Mouse (Mus musculus): ENCODE measurements around the gene Lag3. TPM values are rescaled to one million over a fixed set of nuclear protein-coding genes. Genes with fewer than 3 reads are reported as not detected.

Lag3 gene
- polyA plus RNA-seq, 2 experiments: 2.3 to 2.6 TPM

DNA sequence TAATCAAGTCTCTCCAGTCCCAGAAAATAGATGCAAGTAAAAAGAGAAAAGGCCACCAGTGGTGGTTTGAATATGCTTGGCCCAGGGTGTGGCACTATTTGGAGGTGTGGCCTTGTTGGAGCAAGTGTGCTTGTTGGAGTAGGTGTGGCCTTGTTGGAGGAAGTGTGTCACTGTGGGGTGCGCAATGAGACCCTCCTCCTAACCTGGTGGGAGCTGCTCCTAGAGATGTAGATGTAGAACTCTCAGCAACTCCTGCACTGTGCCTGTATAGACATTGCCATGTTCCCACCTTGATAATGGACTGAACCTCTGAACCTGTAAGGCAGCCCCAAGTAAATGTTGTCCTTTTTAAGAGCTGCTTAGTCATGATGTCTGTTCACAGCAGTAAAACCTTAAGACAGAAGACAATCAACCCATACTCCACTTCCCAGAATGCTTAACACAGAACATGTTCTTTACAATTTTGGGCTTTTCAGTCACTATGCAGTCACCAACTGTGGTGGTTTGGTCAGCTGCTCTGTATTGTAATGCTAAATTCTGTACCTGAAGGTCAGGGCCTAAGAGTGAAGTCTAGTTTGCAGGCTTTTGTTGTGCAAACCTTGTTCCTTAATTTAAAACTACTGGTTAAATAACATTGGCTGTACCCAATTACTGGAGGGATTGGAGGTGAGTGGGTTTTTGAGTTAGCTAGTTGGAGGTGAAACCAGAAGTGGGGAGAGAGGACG, 42.6 kb upstream of the Lag3 start:
- Histone ChIP-seq H3K4me3 (replicated peaks; ENCODE audit: low read length) (no peak overlapping the region), H3K27me3 (ENCODE audit: control insufficient read depth, insufficient read depth, low read length) (no peaks in the 10 kb centered on the region), H3K27ac (replicated peaks; ENCODE audit: low read depth, low read length) (no peak overlapping the region), H3K4me1 (ENCODE audit: control insufficient read depth, insufficient read depth, low read length) (no peaks in the 10 kb centered on the region), H3K36me3 (ENCODE audit: control insufficient read depth, insufficient read depth, low read length) (peaks cover 36% of the 10 kb centered on the region), H3K9ac (ENCODE audit: low read depth, low read length, severe bottlenecking) (no peak overlapping the region), H3K9me3 (ENCODE audit: control insufficient read depth, low read length) (no peaks in the 10 kb centered on the region), H3K4me2 (replicated peaks; ENCODE audit: low read depth, low read length, severe bottlenecking) (no peak overlapping the region)
- DNase-seq (ENCODE audit: low spot score): no peak
- WGBS: 95% methylated on average over 2 of the region's 2 CpGs
- ATAC-seq (ENCODE audit: low FRiP score, low read depth): no peak
- TF ChIP-seq POLR2A (IDR thresholded peaks at IDR 0.05; ENCODE audit: borderline replicate concordance, extremely low read depth, insufficient read depth, insufficient read length): no peak

DNA sequence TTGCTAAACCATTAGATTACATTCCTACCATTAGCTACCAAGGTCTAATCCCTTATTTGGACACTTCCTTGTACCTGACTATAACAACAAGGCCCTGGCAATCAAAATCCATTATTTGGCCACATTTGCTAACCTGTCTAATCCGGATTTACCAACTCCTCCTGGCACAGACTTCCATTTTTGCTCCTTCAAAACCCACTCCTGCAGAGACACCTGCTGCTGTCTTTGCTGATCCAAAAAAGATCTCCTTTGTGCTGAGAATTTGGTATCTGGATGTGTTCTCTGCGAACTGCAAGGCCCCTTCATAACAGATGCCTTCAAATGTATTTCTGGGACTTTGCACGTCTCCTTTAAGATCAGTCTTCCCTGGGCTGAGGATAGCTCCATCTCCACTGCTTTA, 32.0 kb upstream of the Lag3 start:
- DNase-seq (ENCODE audit: low spot score) (no peak), ATAC-seq (ENCODE audit: low FRiP score, low read depth) (no peak)
- Histone ChIP-seq H3K27ac (replicated peaks; ENCODE audit: low read depth, low read length) (no peak overlapping the region), H3K4me2 (replicated peaks; ENCODE audit: low read depth, low read length, severe bottlenecking) (no peak overlapping the region), H3K9ac (ENCODE audit: low read depth, low read length, severe bottlenecking) (no peak overlapping the region), H3K27me3 (ENCODE audit: control insufficient read depth, insufficient read depth, low read length) (no peaks in the 10 kb centered on the region), H3K36me3 (ENCODE audit: control insufficient read depth, insufficient read depth, low read length) (peaks cover 13% of the 10 kb centered on the region; the same call in 1 of the 2 replicates), H3K4me1 (ENCODE audit: control insufficient read depth, insufficient read depth, low read length) (no peaks in the 10 kb centered on the region), H3K4me3 (replicated peaks; ENCODE audit: low read length) (no peak overlapping the region), H3K9me3 (ENCODE audit: control insufficient read depth, low read length) (no peaks in the 10 kb centered on the region)
- 85% methylated on average over 3 of the region's 3 CpGs for WGBS
- TF ChIP-seq POLR2A (IDR thresholded peaks at IDR 0.05; ENCODE audit: borderline replicate concordance, extremely low read depth, insufficient read depth, insufficient read length): no peak

DNA sequence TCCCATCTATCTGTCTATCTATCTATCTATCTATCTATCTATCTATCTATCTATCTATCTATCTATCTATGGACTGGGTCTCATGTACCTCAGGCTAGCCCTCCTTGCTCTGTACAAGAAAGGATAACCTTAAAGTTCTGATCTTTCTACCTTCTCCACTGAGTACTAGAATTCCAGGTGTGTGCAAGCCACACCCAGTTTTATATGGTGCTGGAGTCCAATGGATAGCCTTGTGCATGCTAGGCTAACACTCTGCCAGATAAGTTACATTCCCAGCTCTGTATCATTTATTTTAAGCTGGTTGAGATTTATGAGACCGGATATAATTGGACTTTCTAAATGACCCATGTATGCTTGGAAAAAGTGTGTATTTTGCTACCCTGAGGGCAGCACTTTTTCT, 30.2 kb upstream of the Lag3 start:
- H3K27ac ChIP-seq (replicated peaks; ENCODE audit: low read depth, low read length): no peak overlapping the region
- no peak for ATAC-seq (ENCODE audit: low FRiP score, low read depth)
- peaks cover 30% of the 10 kb centered on the region for H3K36me3 ChIP-seq (ENCODE audit: control insufficient read depth, insufficient read depth, low read length)
- no peak overlapping the region for H3K9ac ChIP-seq (ENCODE audit: low read depth, low read length, severe bottlenecking)
- no peak for TF ChIP-seq POLR2A (IDR thresholded peaks at IDR 0.05; ENCODE audit: borderline replicate concordance, extremely low read depth, insufficient read depth, insufficient read length)
- no peaks in the 10 kb centered on the region for H3K9me3 ChIP-seq (ENCODE audit: control insufficient read depth, low read length)
- no peaks in the 10 kb centered on the region for H3K27me3 ChIP-seq (ENCODE audit: control insufficient read depth, insufficient read depth, low read length)
- no peak overlapping the region for H3K4me3 ChIP-seq (replicated peaks; ENCODE audit: low read length)
- 93% methylated on average over 1 of the region's 1 CpGs for WGBS
- H3K4me1 ChIP-seq (ENCODE audit: control insufficient read depth, insufficient read depth, low read length): no peaks in the 10 kb centered on the region
- no peak overlapping the region for H3K4me2 ChIP-seq (replicated peaks; ENCODE audit: low read depth, low read length, severe bottlenecking)
- DNase-seq (ENCODE audit: low spot score): no peak

DNA sequence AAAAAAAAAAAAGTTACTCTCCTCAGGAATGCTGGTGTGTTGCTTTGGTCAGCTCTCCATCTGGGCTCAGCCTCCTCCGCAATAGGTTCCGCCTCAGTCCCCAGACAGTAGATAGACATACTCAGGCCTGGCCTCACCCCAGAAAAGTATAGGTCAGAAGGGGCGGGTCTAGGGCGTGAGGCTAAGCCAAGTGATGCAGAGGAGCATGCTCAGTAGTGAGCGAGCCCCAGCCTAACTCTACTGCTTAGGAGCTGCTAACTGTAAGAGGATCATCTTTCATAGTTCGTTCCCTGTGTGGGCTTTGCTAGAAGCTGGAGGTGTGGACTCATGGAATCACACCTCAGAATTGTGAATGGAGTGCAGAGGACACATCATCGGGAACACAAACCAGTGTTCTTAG, 27.0 kb upstream of the Lag3 start:
- Histone ChIP-seq H3K9me3 (ENCODE audit: control insufficient read depth, low read length) (no peaks in the 10 kb centered on the region), H3K4me3 (replicated peaks; ENCODE audit: low read length) (no peak overlapping the region), H3K36me3 (ENCODE audit: control insufficient read depth, insufficient read depth, low read length) (peaks cover 61% of the 10 kb centered on the region), H3K27ac (replicated peaks; ENCODE audit: low read depth, low read length) (no peak overlapping the region), H3K9ac (ENCODE audit: low read depth, low read length, severe bottlenecking) (no peak overlapping the region), H3K27me3 (ENCODE audit: control insufficient read depth, insufficient read depth, low read length) (no peaks in the 10 kb centered on the region), H3K4me1 (ENCODE audit: control insufficient read depth, insufficient read depth, low read length) (no peaks in the 10 kb centered on the region), H3K4me2 (replicated peaks; ENCODE audit: low read depth, low read length, severe bottlenecking) (no peak overlapping the region)
- DNase-seq (ENCODE audit: low spot score) (no peak), ATAC-seq (ENCODE audit: low FRiP score, low read depth) (no peak)
- 92% methylated on average over 7 of the region's 7 CpGs for WGBS
- TF ChIP-seq POLR2A (IDR thresholded peaks at IDR 0.05; ENCODE audit: borderline replicate concordance, extremely low read depth, insufficient read depth, insufficient read length): no peak

DNA sequence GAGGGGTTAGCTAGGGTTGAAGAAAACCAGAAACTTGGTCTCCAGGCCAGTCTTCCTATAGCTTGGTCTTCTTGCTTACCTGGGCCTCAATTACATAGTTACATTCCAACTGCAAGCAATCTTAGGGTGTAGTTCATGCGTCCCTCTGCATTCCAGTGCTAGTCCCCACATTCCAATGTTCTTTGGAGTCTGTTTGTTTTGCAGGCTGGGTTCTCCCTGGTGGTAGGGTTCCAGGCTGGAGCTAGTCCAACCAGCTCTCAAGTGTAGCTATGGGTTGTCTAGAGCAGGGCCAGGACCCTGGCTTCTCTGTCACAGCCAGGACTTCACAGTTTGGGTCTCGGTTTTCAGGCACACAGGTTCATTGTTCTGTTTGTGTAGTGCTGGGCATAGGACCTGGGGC, 26.0 kb upstream of the Lag3 start:
- TF ChIP-seq POLR2A (IDR thresholded peaks at IDR 0.05; ENCODE audit: borderline replicate concordance, extremely low read depth, insufficient read depth, insufficient read length): no peak
- H3K9me3 ChIP-seq (ENCODE audit: control insufficient read depth, low read length): no peaks in the 10 kb centered on the region
- no peak overlapping the region for H3K4me2 ChIP-seq (replicated peaks; ENCODE audit: low read depth, low read length, severe bottlenecking)
- DNase-seq (ENCODE audit: low spot score): no peak
- H3K9ac ChIP-seq (ENCODE audit: low read depth, low read length, severe bottlenecking): no peak overlapping the region
- no peaks in the 10 kb centered on the region for H3K27me3 ChIP-seq (ENCODE audit: control insufficient read depth, insufficient read depth, low read length)
- H3K4me1 ChIP-seq (ENCODE audit: control insufficient read depth, insufficient read depth, low read length): 0 out of 2 replicates have a peak, but pooled peaks cover 4% of the 10 kb centered on the region
- ATAC-seq (ENCODE audit: low FRiP score, low read depth): no peak
- no peak overlapping the region for H3K27ac ChIP-seq (replicated peaks; ENCODE audit: low read depth, low read length)
- H3K4me3 ChIP-seq (replicated peaks; ENCODE audit: low read length): no peak overlapping the region
- 75% methylated on average over 2 of the region's 2 CpGs for WGBS
- peaks cover 70% of the 10 kb centered on the region for H3K36me3 ChIP-seq (ENCODE audit: control insufficient read depth, insufficient read depth, low read length)
